8 mouse cellular contexts compared by ENCODE assay signal in the genomic region with DNA sequence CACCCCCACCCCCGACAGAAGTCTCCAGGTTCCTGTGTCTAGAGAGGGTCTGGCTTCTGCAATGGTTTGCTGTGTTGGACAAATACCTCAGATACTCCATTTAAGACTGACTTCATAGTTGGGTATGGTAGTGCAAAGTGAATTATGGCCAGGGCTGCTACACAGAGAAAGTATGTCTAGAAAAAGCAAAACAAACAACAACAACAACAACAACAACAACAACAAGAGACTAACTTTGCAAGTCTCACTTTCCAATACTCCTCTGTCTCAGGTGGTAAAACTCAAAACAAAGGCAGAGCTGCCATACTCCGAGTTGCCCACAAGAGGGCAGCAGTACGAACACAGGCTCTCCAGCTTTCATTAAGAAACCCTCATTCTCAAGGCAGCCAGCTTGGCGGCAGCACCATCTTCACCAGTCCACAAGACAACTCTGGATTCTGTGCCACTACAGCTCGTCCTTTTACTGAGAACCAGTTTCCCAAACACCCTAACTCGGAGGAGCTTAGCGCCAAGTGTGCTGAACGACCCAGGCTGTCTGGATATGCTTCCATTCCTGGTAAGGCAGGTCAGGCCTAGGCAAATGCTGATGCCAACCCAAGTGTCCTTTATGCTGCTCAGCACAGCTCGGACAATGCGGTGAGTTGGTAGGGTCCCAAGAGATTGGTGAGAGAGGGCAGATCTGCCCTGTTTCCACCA.
DNase-seq lines count a peak whose midpoint lies in the region; ATAC-seq and TF ChIP-seq lines count a peak whose summit lies in the region.

No protein-coding gene starts in this region.

- H3K27me3 ChIP-seq in intestine, postnatal 0 days (replicated peaks; ENCODE audit: control insufficient read depth, insufficient read depth, low read length): no peaks in the 10 kb centered on the region
- no peaks in the 10 kb centered on the region for H3K27me3 ChIP-seq in midbrain, embryonic 14.5 days (ENCODE audit: control insufficient read depth, insufficient read depth, low read length)
- H3K27me3 ChIP-seq in stomach, embryonic 14.5 days (ENCODE audit: control insufficient read depth, insufficient read depth, low read length): no peaks in the 10 kb centered on the region

- 32% methylated on average over 10 of the region's 10 CpGs for WGBS in intestine, postnatal 0 days
- 32% methylated on average over 10 of the region's 10 CpGs for WGBS in midbrain, embryonic 14.5 days
- 27% methylated on average over 10 of the region's 10 CpGs for WGBS in stomach, embryonic 14.5 days

- peak; percentile 33 for DNase-seq in 3134 (ENCODE audit: extremely low read depth, insufficient read length, low spot score)
- peak; percentile 82 for DNase-seq in adrenal gland, postnatal 14 days
- DNase-seq in embryo, embryonic 9.5 days (ENCODE audit: extremely low spot score): peak; percentile 78
- peak; percentile 25 to 53 for DNase-seq in gastrocnemius, postnatal 36 days
- peak; percentile 86 to 89 for DNase-seq in left cerebral cortex, postnatal 14 days (ENCODE audit: low spot score in 2 of 2)
- peak; percentile 92 for DNase-seq in midbrain, embryonic 14.5 days

- H3K4me1 ChIP-seq in intestine, postnatal 0 days (replicated peaks; ENCODE audit: control insufficient read depth, insufficient read depth, low read length): no peaks in the 10 kb centered on the region
- peaks cover 5% of the 10 kb centered on the region; the same call in 1 of the 2 replicates for H3K4me1 ChIP-seq in midbrain, embryonic 14.5 days (ENCODE audit: control insufficient read depth, insufficient read depth, low read length)
- peaks cover 8% of the 10 kb centered on the region; the same call in 1 of the 2 replicates for H3K4me1 ChIP-seq in stomach, embryonic 14.5 days (ENCODE audit: control insufficient read depth, insufficient read depth, low read length)

- no peak overlapping the region for H3K4me3 ChIP-seq in intestine, postnatal 0 days (ENCODE audit: low read depth, low read length)
- no peak overlapping the region for H3K4me3 ChIP-seq in midbrain, embryonic 14.5 days (replicated peaks; ENCODE audit: low read depth, low read length)
- H3K4me3 ChIP-seq in stomach, embryonic 14.5 days (ENCODE audit: low read depth, low read length): no peak overlapping the region

- H3K27ac ChIP-seq in intestine, postnatal 0 days (ENCODE audit: low read depth, low read length): no peak overlapping the region
- no peak overlapping the region; the same call in 1 of the 2 replicates for H3K27ac ChIP-seq in midbrain, embryonic 14.5 days (replicated peaks; ENCODE audit: low read depth, low read length)
- peak overlapping the region; percentile 21; the same call in 1 of the 2 replicates for H3K27ac ChIP-seq in stomach, embryonic 14.5 days (ENCODE audit: low read length)

- intact Hi-C loops in gastrocnemius, postnatal 36 days (cut with DNase I): loop anchor here (1.0 to 5.0 kb wide), 2 partner anchors 60 to 93 kb away; no protein-coding TSS in a partner anchor
- intact Hi-C loops in left cerebral cortex, postnatal 14 days (cut with DNase I): loop anchor here (1.0 to 5.0 kb wide), 2 partner anchors 65 to 91 kb away; a partner anchor contains a TSS

- ATAC-seq in intestine, postnatal 0 days: no peak
- ATAC-seq in midbrain, embryonic 14.5 days (ENCODE audit: low FRiP score, low TSS enrichment): peak; percentile 58; the same call in 1 of the 2 replicates
- ATAC-seq in stomach, embryonic 14.5 days (ENCODE audit: insufficient number of reproducible peaks, insufficient read depth, low FRiP score, low read depth): no peak

- no peak overlapping the region for H3K9ac ChIP-seq in intestine, postnatal 0 days (ENCODE audit: low read depth, low read length)
- H3K9ac ChIP-seq in midbrain, embryonic 14.5 days (replicated peaks; ENCODE audit: low read length): no peak overlapping the region
- H3K9ac ChIP-seq in stomach, embryonic 14.5 days (replicated peaks; ENCODE audit: low read depth, low read length): no peak overlapping the region

- peaks cover 2% of the 10 kb centered on the region for H3K36me3 ChIP-seq in intestine, postnatal 0 days (ENCODE audit: control insufficient read depth, insufficient read depth)
- H3K36me3 ChIP-seq in midbrain, embryonic 14.5 days (ENCODE audit: control insufficient read depth, insufficient read depth, low read length): peaks cover 7% of the 10 kb centered on the region; the same call in 1 of the 2 replicates
- peaks cover 4% of the 10 kb centered on the region; the same call in 1 of the 2 replicates for H3K36me3 ChIP-seq in stomach, embryonic 14.5 days (ENCODE audit: control insufficient read depth, insufficient read depth, low read length)

- H3K9me3 ChIP-seq in intestine, postnatal 0 days (ENCODE audit: control insufficient read depth): no peaks in the 10 kb centered on the region
- H3K9me3 ChIP-seq in midbrain, embryonic 14.5 days (ENCODE audit: control insufficient read depth, low read length): no peaks in the 10 kb centered on the region
- H3K9me3 ChIP-seq in stomach, embryonic 14.5 days (ENCODE audit: control insufficient read depth, low read depth, low read length): no peaks in the 10 kb centered on the region

- peak; percentile 96 for TF ChIP-seq CTCF in intestine, postnatal 0 days (IDR thresholded peaks at IDR 0.05; ENCODE audit: low read depth)

- no peak overlapping the region for H3K4me2 ChIP-seq in intestine, postnatal 0 days (replicated peaks; ENCODE audit: low read depth)
- H3K4me2 ChIP-seq in midbrain, embryonic 14.5 days (ENCODE audit: low read length): no peak overlapping the region
- H3K4me2 ChIP-seq in stomach, embryonic 14.5 days (replicated peaks; ENCODE audit: low read depth, low read length): no peak overlapping the region

Comparison
In these comparisons a context has a peak if more than half of its experiments do, and no peak if none do; other contexts are left out.
1. DNase-seq: peak in every context shown above with its lines; median percentile 92 in midbrain, embryonic 14.5 days; 88 in left cerebral cortex, postnatal 14 days; 82 in adrenal gland, postnatal 14 days; 78 in embryo, embryonic 9.5 days; 39 in gastrocnemius, postnatal 36 days; 33 in 3134.